ENCODE assay signal across 7 mouse cellular contexts in genomic region chr13:63719351-63720207, GRCm38 (mm10).
DNase-seq lines count a peak whose midpoint lies in the region; ATAC-seq lines count a peak whose summit lies in the region.

No protein-coding gene starts in this region.

- no peaks in the 10 kb centered on the region for H3K36me3 ChIP-seq in intestine, embryonic 16.5 days (ENCODE audit: control insufficient read depth, insufficient read depth, low read length)
- no peaks in the 10 kb centered on the region for H3K36me3 ChIP-seq in lung, embryonic 16.5 days (ENCODE audit: control insufficient read depth, insufficient read depth, low read length)

- peak overlapping the region; percentile 53 for H3K27ac ChIP-seq in intestine, embryonic 16.5 days (ENCODE audit: low read length)
- H3K27ac ChIP-seq in lung, embryonic 16.5 days (ENCODE audit: low read length): peak overlapping the region; percentile 94

- H3K9me3 ChIP-seq in intestine, embryonic 16.5 days (ENCODE audit: control insufficient read depth, low read length): no peaks in the 10 kb centered on the region
- H3K9me3 ChIP-seq in lung, embryonic 16.5 days (ENCODE audit: control insufficient read depth, low read length): no peaks in the 10 kb centered on the region

- no peak overlapping the region for H3K4me2 ChIP-seq in intestine, embryonic 16.5 days (ENCODE audit: low read depth, low read length)
- peak overlapping the region; percentile 32 for H3K4me2 ChIP-seq in lung, embryonic 16.5 days (ENCODE audit: low read depth, low read length)

- DNase-seq in Muller cell, postnatal 12 days (ENCODE audit: inconsistent ontology term): peak; percentile 73
- peak; percentile 55 for DNase-seq in embryo, embryonic 11 days
- no peak for DNase-seq in ovary, adult 18-20 months (ENCODE audit: low spot score)
- DNase-seq in layer of hippocampus, postnatal 14 days (ENCODE audit: low spot score in 2 of 2): no peak

- no peak overlapping the region for H3K4me3 ChIP-seq in intestine, embryonic 16.5 days (ENCODE audit: low read length)
- no peak overlapping the region for H3K4me3 ChIP-seq in lung, embryonic 16.5 days (ENCODE audit: low read length)

- peak; percentile 82 for ATAC-seq in intestine, embryonic 16.5 days
- peak; percentile 89 for ATAC-seq in lung, embryonic 16.5 days (ENCODE audit: low read depth)
- no peak for ATAC-seq in cerebellum, adult (ENCODE audit: insufficient number of reproducible peaks, low FRiP score, low TSS enrichment)

- no peak overlapping the region for H3K9ac ChIP-seq in intestine, embryonic 16.5 days (ENCODE audit: low read depth, low read length)
- H3K9ac ChIP-seq in lung, embryonic 16.5 days (ENCODE audit: low read length): peak overlapping the region; percentile 29

- H3K27me3 ChIP-seq in intestine, embryonic 16.5 days (replicated peaks; ENCODE audit: control insufficient read depth, insufficient read depth, low read length): no peaks in the 10 kb centered on the region
- H3K27me3 ChIP-seq in lung, embryonic 16.5 days (ENCODE audit: control insufficient read depth, insufficient read depth, low read depth, low read length): no peaks in the 10 kb centered on the region

- peaks cover 18% of the 10 kb centered on the region for H3K4me1 ChIP-seq in intestine, embryonic 16.5 days (ENCODE audit: control insufficient read depth, insufficient read depth, low read length)
- peaks cover 57% of the 10 kb centered on the region for H3K4me1 ChIP-seq in lung, embryonic 16.5 days (replicated peaks; ENCODE audit: control insufficient read depth, insufficient read depth, low read length)

- WGBS in intestine, embryonic 16.5 days: 27% methylated on average over 8 of the region's 8 CpGs
- 7% methylated on average over 8 of the region's 8 CpGs for WGBS in lung, embryonic 16.5 days

Comparison
In these comparisons a context has a peak if more than half of its experiments do, and no peak if none do; other contexts are left out.
1. DNase-seq: peak in Muller cell, postnatal 12 days (single experiment) and embryo, embryonic 11 days (single experiment); none in ovary, adult 18-20 months (single experiment) and layer of hippocampus, postnatal 14 days (0 of 2).